Mouse (Mus musculus) CD8-positive naive resting alpha-beta T cell, adult 57 days (primary cell): ENCODE data around the gene Pnp2. TPM values are rescaled to one million over a fixed set of nuclear protein-coding genes. Genes with fewer than 3 reads are reported as not detected.

Source experiments
- total RNA-seq: library from RNA; stranded (reverse); gene quantifications from one replicate; pipeline ENCODE4 v1.2.4, GENCODE M21; 2023

Pnp2 gene
- total RNA-seq, result 0.58 TPM

DNA sequence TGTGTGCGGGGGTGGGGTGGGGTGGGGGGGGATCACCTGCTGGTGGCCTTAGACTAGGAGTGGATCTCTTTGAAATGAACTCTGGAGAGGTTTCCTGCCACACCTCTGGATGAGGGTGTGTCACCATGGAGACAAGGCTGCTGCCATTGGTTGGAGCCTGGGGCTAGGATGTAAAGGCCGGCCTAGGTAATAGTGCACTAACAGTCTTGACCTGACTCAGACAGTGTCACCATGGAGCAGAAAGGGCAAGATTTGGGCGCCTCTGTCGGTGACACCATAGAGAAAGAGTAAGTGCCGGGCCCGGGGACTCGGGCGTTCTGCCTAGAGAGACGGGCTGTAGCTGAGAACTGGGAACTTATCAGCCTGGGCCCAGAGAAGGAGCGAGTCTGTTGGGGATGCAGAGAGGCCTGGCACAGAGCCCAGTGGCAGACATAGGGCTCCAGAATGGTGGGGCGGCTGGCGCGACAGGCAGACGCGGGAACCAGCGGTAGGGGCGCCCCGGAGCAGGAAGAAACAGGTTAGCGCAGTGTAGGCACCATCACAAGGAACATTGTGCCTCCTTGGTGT is at the start of gene Pnp2:
Pnp2 (plus strand) TSS at position 51 of the 567 bp plus-strand sequence.

GRCm38 (mm10) chr14:50924281-50925064 is 31.3 kb upstream of the Pnp2 start, which contains the start of the genes Osgep and Apex1:
Gene Osgep, minus strand, starts transcription at chr14:50924893.
Gene Apex1, plus strand, starts transcription at chr14:50924968.

GRCm38 (mm10) chr14:50930754-50931492 is 24.9 kb upstream of the Pnp2 start, which contains the start of the genes Pip4p1 and Pnp:
Gene Pip4p1, minus strand, starts transcription at chr14:50930856.
Gene Pnp, plus strand, starts transcription at chr14:50931082.

DNA sequence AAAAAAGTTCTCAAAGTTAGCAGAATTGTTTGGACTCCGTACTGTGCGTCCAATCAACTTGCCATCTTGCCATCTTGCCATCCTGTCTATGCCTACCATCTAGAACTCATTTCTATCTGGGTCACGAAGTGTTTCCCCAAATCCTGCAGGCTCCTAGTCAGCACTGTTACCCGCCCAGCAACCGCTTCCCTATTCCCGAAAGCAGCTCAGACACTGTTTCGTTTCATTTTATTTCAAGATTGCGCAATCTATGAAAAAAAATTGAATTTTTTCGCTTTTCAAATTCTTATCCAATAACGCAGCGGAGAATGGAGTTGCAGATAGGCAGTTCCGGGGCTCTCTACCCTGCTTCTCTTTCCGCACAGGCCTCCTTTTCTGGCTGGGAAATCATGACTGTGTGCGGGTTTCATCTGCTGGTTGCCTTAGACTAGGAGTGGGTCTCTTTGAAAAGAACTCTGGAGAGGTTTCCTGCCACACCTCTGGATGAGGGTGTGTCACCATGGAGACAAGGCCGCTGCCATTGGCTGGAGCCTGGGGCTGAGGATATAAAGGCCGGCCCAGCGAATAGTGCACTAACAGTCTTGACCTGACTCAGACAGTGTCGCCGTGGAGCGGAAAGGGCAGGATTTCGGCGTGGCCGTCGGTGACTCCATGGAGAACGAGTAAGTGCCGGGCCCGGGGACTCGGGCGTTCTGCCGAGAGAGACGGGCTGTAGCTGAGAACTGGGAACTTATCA is 11.7 kb upstream of the Pnp2 start, which contains the start of gene Gm49342:
Gm49342 (plus strand) TSS at position 586 of the 736 bp plus-strand sequence.

GRCm38 (mm10) chr14:51007152-51007801 is 51.5 kb downstream of the Pnp2 start, which contains the start of gene Rnase10:
Gene Rnase10, plus strand, starts transcription at chr14:51007751.

Other genes with a start within 250 kb of the Pnp2 start
- not detected for gene Olfr748, start 248.6 kb upstream of the Pnp2 start, total RNA-seq
- gene Olfr749, start 210.9 kb upstream of the Pnp2 start, total RNA-seq, result not detected
- 70.2 TPM for gene Ttc5, start 170.5 kb upstream of the Pnp2 start, total RNA-seq
- gene Ccnb1ip1, start 148.3 kb upstream of the Pnp2 start, total RNA-seq, result 2.4 TPM
- gene Parp2, start 148.2 kb upstream of the Pnp2 start, total RNA-seq, result 59.4 TPM
- gene Tep1, start 85.4 kb upstream of the Pnp2 start, total RNA-seq, result 29.3 TPM
- gene Klhl33, start 58.5 kb upstream of the Pnp2 start, total RNA-seq, result not detected
- gene Osgep, start 31.1 kb upstream of the Pnp2 start, total RNA-seq, result 35.4 TPM
- gene Apex1, start 31.0 kb upstream of the Pnp2 start, total RNA-seq, result 43.6 TPM
- gene Pip4p1, start 25.1 kb upstream of the Pnp2 start, total RNA-seq, result 86.2 TPM
- gene Pnp, start 24.9 kb upstream of the Pnp2 start, total RNA-seq, result 32.1 TPM
- gene Gm49342, start 11.5 kb upstream of the Pnp2 start, total RNA-seq, result 23.6 TPM
- not detected for gene Rnase10, start 51.8 kb downstream of the Pnp2 start, total RNA-seq
- gene Rnase9, start 85.9 kb downstream of the Pnp2 start, total RNA-seq, result not detected
- not detected for gene Rnase11, start 94.2 kb downstream of the Pnp2 start, total RNA-seq
- gene Rnase12, start 101.7 kb downstream of the Pnp2 start, total RNA-seq, result not detected
- gene Olfr750, start 118.4 kb downstream of the Pnp2 start, total RNA-seq, result not detected
- 0.37 TPM for gene Rnase4, start 135.1 kb downstream of the Pnp2 start, total RNA-seq
- 0.77 TPM for gene Ang, start 135.2 kb downstream of the Pnp2 start, total RNA-seq
- gene Eddm3b, start 158.4 kb downstream of the Pnp2 start, total RNA-seq, result not detected
- gene Rnase6, start 167.9 kb downstream of the Pnp2 start, total RNA-seq, result 10.3 TPM
- gene Rnase1, start 190.8 kb downstream of the Pnp2 start, total RNA-seq, result 3.2 TPM
- not detected for gene Rnase2b, start 206.3 kb downstream of the Pnp2 start, total RNA-seq
- not detected for gene Ang2, start 243.2 kb downstream of the Pnp2 start, total RNA-seq
- gene Ear14, start 247.4 kb downstream of the Pnp2 start, total RNA-seq, result not detected